Mouse (Mus musculus) gastrocnemius, adult 2 months (tissue): ENCODE results near the gene Zbtb49. TPM values are rescaled to one million over a fixed set of nuclear protein-coding genes. Genes with fewer than 3 reads are reported as not detected.

Source experiments
- DNase-seq: peaks from one replicate; pipeline ENCODE4 v3.0.0; 2022
- H3K27ac ChIP-seq: fragments of 200-600 bp; 2 replicates; pipeline ENCODE4 v1.8.1; 2022; ENCODE audit warnings: mild to moderate bottlenecking
- H3K4me3 ChIP-seq: fragments of 200-600 bp; 2 replicates; pipeline ENCODE4 v1.8.1; 2022; ENCODE audit warnings: mild to moderate bottlenecking, moderate library complexity
- CTCF ChIP-seq: fragments of 200-600 bp; IDR thresholded peaks from 2 replicates; pipeline ENCODE4 v1.8.1; 2022; ENCODE audit warnings: antibody characterized with exemption, mild to moderate bottlenecking, moderate library complexity
- intact Hi-C: fragments of 180-260 bp; cut with DNase I; formaldehyde crosslinking; loops from one replicate; pipeline ENCODE4 v1.15.1; 2025
- total RNA-seq, 2 experiments: library from RNA; stranded (reverse); gene quantifications; 2 replicates each; pipeline ENCODE4 v1.2.3; 2021

Zbtb49 gene
- total RNA-seq, 2 experiments from 2014 or later: 2.6 to 3.1 TPM

DNA sequence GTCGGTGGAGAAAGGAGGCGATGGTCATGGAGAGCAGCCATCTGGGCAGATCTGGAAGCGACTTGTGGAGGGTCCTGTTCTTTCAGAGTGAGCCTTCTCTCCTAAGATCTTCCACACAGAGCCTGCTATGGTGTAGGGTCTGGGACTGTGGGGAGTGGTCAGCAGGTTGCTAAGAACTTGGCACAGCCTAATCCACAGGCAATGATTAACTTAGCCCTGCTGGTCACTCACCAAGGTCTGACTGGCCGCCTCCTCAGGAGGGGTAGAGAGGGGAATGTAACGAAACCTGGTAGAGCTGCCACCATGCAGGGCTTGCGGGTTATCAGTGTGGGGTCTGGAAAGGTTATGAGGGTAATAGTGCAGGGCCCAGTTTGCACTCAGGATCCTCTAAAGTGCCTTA, 79.4 kb downstream of the Zbtb49 start:
- no peak for DNase-seq
- no peak for TF ChIP-seq CTCF
- no peak overlapping the region for H3K4me3 ChIP-seq
- intact Hi-C loops: no loop called here
- no peak overlapping the region for H3K27ac ChIP-seq

Other genes starting within 250 kb of the Zbtb49 start
- gene Stx18, start 181.7 kb downstream of the Zbtb49 start, total RNA-seq: 10 to 100 TPM; 14.3 to 15.1 TPM
- 1 to 10 TPM; 2.4 to 2.5 TPM for gene Nsg1, start 60.5 kb downstream of the Zbtb49 start, total RNA-seq
- gene Lyar, start within 50 bp of the Zbtb49 start, total RNA-seq: 10 to 100 TPM; 18.7 to 19.9 TPM
- 1 to 10 TPM; 6.6 to 8.1 TPM for gene Tmem128, start 39.7 kb upstream of the Zbtb49 start, total RNA-seq
- gene Otop1, start 55.5 kb upstream of the Zbtb49 start, total RNA-seq: under 1 TPM; 0.18 to 0.20 TPM
- gene Drd5, start 98.9 kb upstream of the Zbtb49 start, total RNA-seq: not detected